Mouse (Mus musculus) olfactory bulb, adult 2 months (tissue): ENCODE measurements around the gene Rorb. TPM values are rescaled to one million over a fixed set of nuclear protein-coding genes. Genes with fewer than 3 reads are reported as not detected.

Experiments
- H3K27ac ChIP-seq: fragments of 200-500 bp; 2 replicates; pipeline ENCODE4 v1.5.1; 2012; ENCODE audit warnings: low read depth, low read length; ENCODE audit not compliant: insufficient read depth
- H3K4me1 ChIP-seq: fragments of 200-500 bp; 2 replicates; pipeline ENCODE4 v1.6.1; 2012; ENCODE audit warnings: low read length; ENCODE audit not compliant: control insufficient read depth, insufficient read depth
- H3K4me3 ChIP-seq: fragments of 200-500 bp; 2 replicates; pipeline ENCODE4 v1.5.1; 2012; ENCODE audit warnings: mild to moderate bottlenecking, low read depth, low read length, moderate library complexity; ENCODE audit not compliant: insufficient read depth
- CTCF ChIP-seq: fragments of 200-500 bp; IDR thresholded peaks from 2 replicates; pipeline ENCODE4 v1.5.1; 2012; ENCODE audit warnings: low read depth, mild to moderate bottlenecking, low read length, moderate library complexity; ENCODE audit not compliant: insufficient read depth
- POLR2A ChIP-seq: fragments of 200-500 bp; IDR thresholded peaks from 2 replicates; pipeline ENCODE4 v1.6.1; 2012; ENCODE audit warnings: mild to moderate bottlenecking, low read depth, low read length, moderate library complexity; ENCODE audit not compliant: insufficient read depth
- WGBS: fragments of 180-500 bp; shearing (Covaris S2); methylation state at CpG from one replicate; pipeline ENCODE4 v1.1.7; 2018; 5-methylcytosine and 5-hydroxymethylcytosine counted together
- polyA plus RNA-seq: library from polyadenylated mRNA; stranded (reverse); fragments of >200 nt; gene quantifications from 2 replicates; pipeline ENCODE4 v1.2.4, GENCODE M21; 2012; ENCODE audit warnings: low replicate concordance; ENCODE audit not compliant: missing spikeins, insufficient read depth, insufficient read length

Gene Rorb
- polyA plus RNA-seq, 1 experiment, result not detected

- no peak overlapping the region for H3K4me3 ChIP-seq
- no peaks in the 10 kb centered on the region for H3K4me1 ChIP-seq
- no peak overlapping the region for H3K27ac ChIP-seq
- TF ChIP-seq POLR2A (no peak), CTCF (no peak)
- 88% methylated on average over 5 of the region's 5 CpGs for WGBS
Measured at GRCm38 (mm10) chr19:19034482-19035315, 76.3 kb downstream of the Rorb start.

- WGBS, result 83% methylated on average over 3 of the region's 3 CpGs
- no peaks in the 10 kb centered on the region for H3K4me1 ChIP-seq
- TF ChIP-seq POLR2A (no peak), CTCF (no peak)
- H3K27ac ChIP-seq, result no peak overlapping the region
- H3K4me3 ChIP-seq, result no peak overlapping the region
Measured at GRCm38 (mm10) chr19:19033974-19034373, 77.0 kb downstream of the Rorb start.

GRCm38 (mm10) chr19:19005144-19005543 lies 105.9 kb downstream of the Rorb start:
- 44% methylated on average over 6 of the region's 6 CpGs for WGBS
- Histone ChIP-seq H3K27ac (no peak overlapping the region), H3K4me1 (no peaks in the 10 kb centered on the region), H3K4me3 (no peak overlapping the region)
- TF ChIP-seq POLR2A (no peak), CTCF (no peak)

- TF ChIP-seq CTCF (no peak), POLR2A (no peak)
- 51% methylated on average over 11 of the region's 11 CpGs for WGBS
- no peak overlapping the region for H3K27ac ChIP-seq
Measured at GRCm38 (mm10) chr19:19004023-19004656, 106.9 kb downstream of the Rorb start.

GRCm38 (mm10) chr19:18998966-18999365 lies 112.0 kb downstream of the Rorb start:
- Histone ChIP-seq H3K4me3 (no peak overlapping the region), H3K4me1 (no peaks in the 10 kb centered on the region), H3K27ac (no peak overlapping the region)
- no peak for TF ChIP-seq CTCF
- TF ChIP-seq POLR2A, result no peak
- WGBS, result 91% methylated on average over 8 of the region's 8 CpGs

More at GRCm38 (mm10) chr19:19004023-19004656, 106.9 kb downstream of the Rorb start:
- Histone ChIP-seq H3K4me3 (no peak overlapping the region), H3K4me1 (no peaks in the 10 kb centered on the region)

GRCm38 (mm10) chr19:18997711-18998110 lies 113.3 kb downstream of the Rorb start:
- Histone ChIP-seq H3K27ac (no peak overlapping the region), H3K4me1 (no peaks in the 10 kb centered on the region), H3K4me3 (no peak overlapping the region)
- no peak for TF ChIP-seq CTCF
- WGBS, result 75% methylated on average over 1 of the region's 1 CpGs

GRCm38 (mm10) chr19:18979996-18980395 lies 131.0 kb downstream of the Rorb start:
- TF ChIP-seq CTCF (no peak), POLR2A (no peak)
- H3K27ac ChIP-seq, result no peak overlapping the region
- H3K4me3 ChIP-seq, result no peak overlapping the region
- 67% methylated on average over 5 of the region's 5 CpGs for WGBS
- no peaks in the 10 kb centered on the region for H3K4me1 ChIP-seq

- TF ChIP-seq POLR2A (no peak), CTCF (no peak)
- 55% methylated on average over 5 of the region's 5 CpGs for WGBS
- H3K4me3 ChIP-seq, result no peak overlapping the region
- H3K4me1 ChIP-seq, result no peaks in the 10 kb centered on the region
- no peak overlapping the region for H3K27ac ChIP-seq
Measured at GRCm38 (mm10) chr19:18974796-18975660, 136.0 kb downstream of the Rorb start.
